Mouse (Mus musculus) olfactory bulb, adult 2 months (tissue): ENCODE data around the gene Gjd3.

ENCODE experiments used
- CTCF ChIP-seq: fragments of 200-500 bp; IDR thresholded peaks from 2 replicates; pipeline ENCODE4 v1.5.1; 2012; ENCODE audit warnings: low read depth, mild to moderate bottlenecking, low read length, moderate library complexity; ENCODE audit not compliant: insufficient read depth
- POLR2A ChIP-seq: fragments of 200-500 bp; IDR thresholded peaks from 2 replicates; pipeline ENCODE4 v1.6.1; 2012; ENCODE audit warnings: mild to moderate bottlenecking, low read depth, low read length, moderate library complexity; ENCODE audit not compliant: insufficient read depth

DNA sequence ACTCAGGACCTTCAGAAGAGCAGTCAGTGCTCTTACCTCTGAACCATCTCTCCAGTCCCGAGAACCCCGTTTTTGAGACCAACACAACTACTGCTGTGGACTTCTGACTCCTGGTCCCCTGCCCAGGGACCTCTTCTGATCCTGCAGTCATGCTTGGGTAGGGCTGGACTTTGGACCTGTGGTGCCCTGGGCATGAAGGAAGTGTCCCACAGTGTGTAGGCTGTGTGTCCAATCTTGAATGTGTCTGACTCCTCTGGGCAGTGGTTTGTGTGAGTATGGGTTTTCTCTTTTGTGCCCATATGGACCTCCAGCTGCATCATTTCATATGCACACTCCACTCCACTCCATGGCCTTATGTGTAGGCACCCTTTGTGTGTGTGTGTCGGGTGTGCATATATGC lies 47.7 kb downstream of the Gjd3 start:
- TF ChIP-seq CTCF = no peak
- no peak for TF ChIP-seq POLR2A
